Mouse (Mus musculus): ENCODE measurements around the gene Prr14.
"Not testable (repeated sequence)": the region's sequence is repeated elsewhere in the genome, so short reads cannot be mapped to it uniquely, and the experiment has no call there.

Prr14 gene

GRCm38 (mm10) chr7:127473705-127474104, 14.3 kb downstream of the Prr14 start:
- DNase-seq = no peak

GRCm38 (mm10) chr7:127474378-127475070, 15.1 kb downstream of the Prr14 start:
- DNase-seq = no peak

GRCm38 (mm10) chr7:127475186-127475740, 15.9 kb downstream of the Prr14 start:
- no peak for DNase-seq

- DNase-seq = peak; percentile 37
These were observed 16.9 kb downstream of the Prr14 start for GRCm38 (mm10) chr7:127476336-127476735.

- DNase-seq = no peak
These were observed 17.4 kb downstream of the Prr14 start for GRCm38 (mm10) chr7:127476855-127477254.

DNA sequence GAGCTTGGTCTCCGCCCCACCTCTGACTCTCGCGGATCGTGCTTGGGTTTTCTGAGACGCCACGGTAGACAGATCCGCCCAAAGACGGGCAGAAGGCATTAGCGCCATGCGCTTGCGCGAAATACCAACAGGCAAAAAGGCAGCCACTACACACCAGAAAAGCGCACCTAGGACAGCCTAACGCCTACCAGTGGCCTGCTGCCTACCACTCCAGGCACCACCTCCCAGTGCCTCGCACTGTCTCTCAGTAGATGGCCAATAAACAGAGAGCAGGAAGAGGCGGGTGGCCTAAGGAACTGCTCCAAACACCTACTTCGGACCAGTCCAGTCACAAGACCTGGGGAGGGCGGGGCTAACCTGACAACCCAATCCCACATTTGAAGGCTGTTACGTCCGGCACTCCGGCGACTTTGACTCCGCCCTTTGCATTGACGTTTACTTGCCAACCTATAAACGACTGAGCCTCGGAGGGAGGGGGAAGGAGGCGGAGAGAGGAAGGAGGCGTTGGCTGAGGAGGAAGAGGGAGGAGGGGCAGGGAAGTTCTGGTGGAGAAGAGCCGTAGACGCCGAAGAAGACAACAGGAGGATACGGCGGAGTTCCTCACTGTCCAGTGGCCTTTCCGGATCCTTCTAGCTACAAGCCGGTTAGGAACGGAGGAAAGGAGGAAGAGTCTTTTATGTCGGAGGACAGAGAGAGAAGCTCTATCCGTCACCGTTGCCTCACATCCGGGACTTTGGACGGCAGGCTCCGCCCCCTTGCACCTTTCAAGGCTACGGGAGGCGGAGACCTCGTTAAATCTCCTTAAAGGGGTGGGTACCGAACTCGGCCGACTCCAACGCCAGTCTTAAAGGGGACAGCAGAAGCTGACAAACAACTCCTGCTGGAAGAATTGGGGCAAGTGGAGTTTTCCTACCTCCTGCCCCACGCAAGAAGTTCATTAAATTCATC, 18.6 kb downstream of the Prr14 start:
- DNase-seq = peak; percentile 100

DNA sequence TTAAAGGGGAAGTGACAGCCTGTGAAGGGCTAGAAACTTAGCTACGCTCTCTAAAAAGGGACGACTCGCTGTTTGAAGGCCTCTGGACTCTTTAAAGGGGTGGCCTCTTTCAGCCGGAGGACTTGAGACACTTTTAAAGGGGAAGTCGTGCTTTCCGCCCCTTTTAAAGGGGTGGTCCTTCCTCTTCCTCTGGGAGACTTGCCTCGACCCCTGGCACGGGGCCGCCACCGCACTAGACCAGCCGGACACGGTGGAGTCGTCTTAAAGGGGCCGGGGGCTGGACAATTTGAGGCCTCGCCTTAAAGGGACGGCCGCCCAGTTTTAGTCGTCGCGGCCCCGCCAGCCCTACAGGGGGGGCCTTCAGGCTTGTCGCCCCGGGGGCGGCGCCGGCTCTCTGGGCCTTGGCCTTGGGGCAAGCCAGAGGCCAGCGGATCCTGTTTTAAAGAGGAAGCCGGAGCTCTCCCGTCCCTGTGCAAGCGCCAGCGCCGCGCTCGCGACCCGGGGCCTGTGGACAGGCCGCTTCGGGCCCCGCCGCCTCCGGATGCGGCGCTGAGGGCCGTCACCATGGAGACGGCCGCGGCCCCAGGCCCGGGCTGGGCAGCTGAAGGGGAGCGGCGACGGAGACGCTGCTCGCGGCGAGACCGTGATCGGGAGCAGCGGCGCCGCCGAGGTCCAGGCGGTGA, 19.4 kb downstream of the Prr14 start, which contains the start of gene Fbrs:
Gene Fbrs, plus strand, starts transcription at position 565 of the 683 bp plus-strand sequence.
- peak; percentile 98 for DNase-seq

DNA sequence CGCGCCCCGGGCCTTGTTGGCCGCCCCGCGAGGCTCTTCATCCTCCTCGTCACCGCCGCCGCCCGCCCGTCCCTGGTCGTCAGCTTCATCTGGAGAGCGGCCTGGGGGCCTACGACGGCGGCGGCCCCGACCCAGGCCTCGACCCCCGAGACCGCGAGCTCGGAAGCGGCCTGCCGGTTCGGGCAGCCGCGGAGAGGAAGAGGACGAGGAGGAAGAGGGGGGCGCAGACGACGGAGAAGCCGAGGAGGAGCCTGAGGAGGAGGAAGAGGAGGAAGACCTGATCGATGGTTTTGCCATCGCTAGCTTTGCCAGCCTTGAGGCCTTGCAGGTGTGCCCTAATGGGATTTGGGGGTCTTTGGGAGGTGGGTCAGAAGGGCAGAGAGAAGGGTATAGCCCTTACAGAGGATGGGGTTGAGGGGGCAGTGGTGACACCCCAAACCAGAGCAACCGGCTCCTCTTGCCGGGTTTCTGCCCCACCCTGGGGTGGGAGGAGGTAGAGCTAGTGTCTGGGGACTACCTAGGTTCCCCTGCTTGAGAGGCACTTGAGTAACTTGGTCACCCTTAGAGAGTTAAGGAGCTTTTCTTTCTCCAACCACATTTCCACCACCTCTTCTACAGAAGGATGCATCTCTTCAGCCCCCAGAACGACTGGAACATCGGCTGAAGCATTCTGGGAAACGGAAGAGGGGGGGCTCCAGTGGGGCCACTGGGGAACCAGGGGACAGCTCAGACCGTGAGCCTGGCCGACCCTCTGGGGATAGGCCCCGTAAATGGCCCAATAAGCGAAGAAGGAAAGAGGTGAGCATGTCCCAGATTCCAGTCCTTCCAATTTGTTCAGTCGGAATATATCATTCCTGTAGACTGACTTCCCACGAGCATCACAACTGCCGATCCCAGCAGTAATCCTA, 20.2 kb downstream of the Prr14 start:
- no peak for DNase-seq

DNA sequence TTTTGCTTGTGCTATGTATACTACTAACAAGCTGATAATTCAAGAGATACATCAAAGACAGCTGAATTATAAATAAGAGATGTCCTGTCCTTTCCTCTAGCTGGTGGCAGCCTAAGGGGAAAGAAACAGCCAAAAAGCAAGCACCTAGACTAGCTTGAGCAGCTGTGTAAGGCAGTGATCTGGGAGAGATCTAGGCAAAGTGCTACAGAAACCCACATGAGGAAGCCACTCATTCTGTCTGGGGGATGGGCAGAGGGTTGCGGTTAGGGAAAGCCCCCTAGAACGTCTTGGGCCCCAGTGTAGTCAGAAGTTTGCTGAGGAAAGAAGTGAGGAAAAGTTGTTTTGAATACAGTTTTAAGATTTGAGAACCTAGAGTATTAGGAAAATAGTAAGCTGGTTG, 20.9 kb downstream of the Prr14 start:
- no peak for DNase-seq

- no peak for DNase-seq
These were observed 26.0 kb downstream of the Prr14 start for GRCm38 (mm10) chr7:127485416-127485815.

DNA sequence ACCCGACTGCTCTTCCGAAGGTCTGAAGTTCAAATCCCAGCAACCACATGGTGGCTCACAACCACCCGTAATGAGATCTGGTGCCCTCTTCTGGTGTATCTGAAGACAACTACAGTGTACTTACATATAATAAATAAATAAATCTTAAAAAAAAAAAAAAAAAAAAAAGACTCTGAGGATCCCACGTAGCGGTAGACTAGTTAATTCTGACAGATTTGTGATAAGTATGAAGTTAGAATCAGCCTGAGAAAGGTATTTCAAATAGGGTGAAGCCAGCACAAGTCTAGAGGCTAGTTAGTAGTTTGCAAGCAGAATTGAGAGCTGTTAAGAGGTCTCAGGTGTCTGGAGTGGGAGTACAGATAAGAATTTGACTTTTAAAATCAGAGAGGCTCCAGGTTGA, 29.0 kb downstream of the Prr14 start:
- not testable (repeated sequence) for DNase-seq

- DNase-seq = no peak
These were observed 30.6 kb downstream of the Prr14 start for GRCm38 (mm10) chr7:127489982-127490381.

- DNase-seq = no peak
These were observed 32.4 kb downstream of the Prr14 start for GRCm38 (mm10) chr7:127491846-127492245.

- no peak for DNase-seq
These were observed 35.2 kb downstream of the Prr14 start for GRCm38 (mm10) chr7:127494648-127495047.

- no peak for DNase-seq
These were observed 38.0 kb downstream of the Prr14 start for GRCm38 (mm10) chr7:127497382-127497781.

DNA sequence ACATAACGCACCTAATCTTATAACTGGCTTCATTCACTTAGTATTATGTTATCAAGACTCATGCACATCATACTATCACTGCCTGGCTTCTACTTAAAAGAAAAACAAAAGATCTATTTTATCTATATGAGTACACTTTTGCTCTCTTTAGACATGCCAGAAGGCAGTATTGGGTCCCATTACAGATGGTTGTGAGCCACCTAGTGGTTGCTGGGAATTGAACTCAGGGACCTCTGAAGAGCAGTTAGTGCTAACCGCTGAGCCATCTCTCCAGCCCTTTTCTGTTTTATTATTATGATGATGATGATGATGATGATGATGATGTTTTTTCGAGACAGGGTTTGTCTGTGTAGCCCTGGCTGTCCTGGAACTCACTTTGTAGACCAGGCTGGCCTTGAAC, 39.0 kb downstream of the Prr14 start:
- no peak for DNase-seq

- no peak for DNase-seq
These were observed 48.9 kb downstream of the Prr14 start for GRCm38 (mm10) chr7:127508291-127508690.

DNA sequence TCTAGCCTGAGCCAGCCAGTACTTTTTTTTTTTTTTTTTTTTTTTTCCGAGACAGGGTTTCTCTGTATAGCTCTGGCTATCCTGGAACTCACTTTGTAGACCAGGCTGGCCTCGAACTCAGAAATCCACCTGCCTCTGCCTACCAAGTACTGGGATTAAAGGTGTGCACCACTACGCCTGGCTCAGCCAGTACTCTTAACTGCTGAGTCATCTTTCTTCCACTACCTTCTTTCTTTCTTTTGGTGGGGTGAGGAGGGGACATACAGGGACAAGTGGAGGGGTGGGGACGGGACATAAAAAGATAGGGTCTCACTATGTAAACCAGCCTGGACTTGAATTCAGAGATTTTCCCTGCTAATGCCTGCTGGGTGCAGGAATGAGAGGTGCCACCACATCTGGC, 50.4 kb downstream of the Prr14 start:
- DNase-seq = not testable (repeated sequence)

DNA sequence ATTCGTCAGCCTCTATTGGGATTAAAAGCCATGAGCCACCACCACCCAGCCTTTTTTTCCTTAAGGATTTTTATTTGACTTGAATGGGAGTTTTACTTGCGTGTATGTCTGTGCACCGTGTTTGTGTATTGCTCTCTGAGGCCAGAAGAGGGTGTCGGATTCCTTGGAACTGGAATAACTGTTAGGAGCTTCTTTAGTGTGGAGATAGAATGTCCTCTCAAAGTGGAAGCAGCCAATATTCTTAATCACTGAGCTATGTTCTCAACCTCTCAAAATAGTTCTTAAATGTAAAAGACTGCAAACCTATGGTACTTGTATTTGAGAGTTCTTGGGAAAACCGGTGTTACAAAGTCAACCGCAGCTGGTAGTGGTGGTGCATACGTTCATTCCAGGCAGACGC, 51.8 kb downstream of the Prr14 start:
- peak; percentile 23 for DNase-seq

DNA sequence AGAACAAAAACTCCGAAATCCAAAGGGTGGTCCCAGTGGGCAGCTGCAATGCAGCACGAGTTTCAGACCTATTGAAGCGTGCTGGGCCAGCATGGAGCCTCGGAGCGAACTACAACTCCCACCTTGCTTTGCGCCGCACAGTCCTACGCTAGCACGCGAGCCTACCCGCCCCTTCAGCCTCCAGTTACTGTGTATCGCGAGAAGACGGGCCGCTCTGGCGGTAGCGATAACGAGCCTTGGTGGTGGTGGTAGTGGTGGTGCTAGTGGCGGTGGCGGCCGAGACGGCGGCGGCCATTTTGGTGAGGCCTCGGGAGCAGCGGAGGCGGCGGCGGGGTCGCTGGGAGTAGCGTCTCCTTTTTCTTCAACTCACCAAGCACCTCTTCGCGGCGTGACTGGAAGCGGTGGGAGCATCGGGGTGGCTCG, 52.4 kb downstream of the Prr14 start, which contains the start of gene Srcap:
Gene Srcap, plus strand, starts transcription at position 176 of the 423 bp plus-strand sequence.
- peak; percentile 98 for DNase-seq

- DNase-seq = peak; percentile 94
These were observed 53.0 kb downstream of the Prr14 start for GRCm38 (mm10) chr7:127512231-127513015.

All from kidney, adult 11 months (tissue).